Mouse (Mus musculus) ES-Bruce4 (cell line): ENCODE results near the gene Stom.

Experiments used
- CTCF ChIP-seq: IDR thresholded peaks from one replicate; pipeline ENCODE4 v1.8.1; 2011; ENCODE audit warnings: low read depth, low read length
- EP300 ChIP-seq: IDR thresholded peaks from 2 replicates; pipeline ENCODE4 v1.6.1; 2011; ENCODE audit warnings: low read depth, low read length; ENCODE audit not compliant: insufficient read depth
- POLR2A ChIP-seq: IDR thresholded peaks from one replicate; pipeline ENCODE4 v1.8.1; 2011; ENCODE audit warnings: low read length; ENCODE audit not compliant: insufficient read depth

- TF ChIP-seq CTCF, result peak; percentile 71
- no peak for TF ChIP-seq POLR2A
- TF ChIP-seq EP300, result no peak
Observed at GRCm38 (mm10) chr2:35288758-35289635, 47.8 kb downstream of the Stom start.
